Mouse (Mus musculus): Measurements from ENCODE around the gene Ppm1h. TPM values are rescaled to one million over a fixed set of nuclear protein-coding genes. Genes with fewer than 3 reads are reported as not detected.

The Ppm1h gene
- 8.8 and 11.2 TPM in 2 replicates for polyA plus RNA-seq (2014; fragmentation: Nextera tagmentation; extraction: Ambion mirVana)

DNA sequence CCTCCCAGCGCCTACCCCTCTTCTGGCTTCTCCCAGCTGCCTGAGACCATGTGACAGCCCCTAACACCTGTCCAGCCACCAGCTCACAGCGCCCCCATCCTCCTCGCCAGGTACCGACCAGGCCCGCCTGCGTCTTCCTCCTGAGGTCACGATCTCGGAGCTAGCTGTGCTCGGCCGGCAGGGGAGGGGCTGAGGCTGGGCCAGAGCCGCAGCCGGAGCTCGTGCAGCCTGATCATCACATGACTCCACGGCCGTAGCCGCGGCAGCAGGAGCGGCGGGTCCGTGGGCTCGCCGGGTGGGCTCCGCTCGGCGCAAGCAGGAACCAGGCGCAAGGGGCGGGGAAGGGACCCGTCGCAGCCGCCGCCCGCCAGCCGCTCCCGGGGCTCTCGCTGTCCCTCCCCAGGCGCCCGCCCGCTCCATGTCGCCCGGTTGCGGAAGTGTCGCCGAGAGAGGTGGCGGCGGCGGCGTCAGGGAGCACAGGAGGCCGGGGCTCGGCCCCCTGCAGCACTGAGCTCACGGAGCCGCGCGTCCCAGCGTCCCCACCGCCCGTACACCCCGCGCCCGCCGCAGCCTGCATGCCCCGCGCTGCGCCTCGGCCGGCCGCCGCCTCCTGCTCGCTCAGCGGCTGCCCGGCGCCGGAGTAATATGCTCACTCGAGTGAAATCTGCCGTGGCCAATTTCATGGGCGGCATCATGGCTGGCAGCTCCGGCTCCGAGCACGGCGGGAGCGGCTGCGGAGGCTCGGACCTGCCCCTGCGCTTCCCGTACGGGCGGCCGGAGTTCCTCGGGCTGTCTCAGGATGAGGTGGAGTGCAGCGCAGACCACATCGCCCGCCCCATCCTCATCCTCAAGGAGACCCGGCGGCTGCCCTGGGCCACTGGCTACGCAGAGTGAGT lies at the start of gene Ppm1h:
Gene Ppm1h (plus strand): TSS at position 222 of the 896 bp plus-strand sequence.
- peak within 1 kb of the TSS; percentile 79 for H3K27ac ChIP-seq (ENCODE audit: low read depth, low read length)
- H3K4me3 ChIP-seq (ENCODE audit: low read depth, low read length): peak within 1 kb of the TSS; percentile 77
- under 1% methylated on average over 75 of the region's 94 CpGs for WGBS
- H3K36me3 ChIP-seq (ENCODE audit: control insufficient read depth, insufficient read depth, low read length): no peaks in the 10 kb centered on the region
- H3K4me2 ChIP-seq (ENCODE audit: low read length): peak within 1 kb of the TSS; percentile 90
- H3K9me3 ChIP-seq (replicated peaks; ENCODE audit: control insufficient read depth, low read length): no peaks in the 10 kb centered on the region
- H3K9ac ChIP-seq (ENCODE audit: low read length): peak within 1 kb of the TSS; percentile 68
- peaks cover 6% of the 10 kb centered on the region; the same call in 1 of the 2 replicates for H3K4me1 ChIP-seq (ENCODE audit: control insufficient read depth, insufficient read depth, low read length)
- no peaks in the 10 kb centered on the region; the same call in 1 of the 2 replicates for H3K27me3 ChIP-seq (replicated peaks; ENCODE audit: control insufficient read depth, insufficient read depth, low read length)
- ATAC-seq (peak; percentile 87), DNase-seq (ENCODE audit: low spot score) (peak; percentile 62)

DNA sequence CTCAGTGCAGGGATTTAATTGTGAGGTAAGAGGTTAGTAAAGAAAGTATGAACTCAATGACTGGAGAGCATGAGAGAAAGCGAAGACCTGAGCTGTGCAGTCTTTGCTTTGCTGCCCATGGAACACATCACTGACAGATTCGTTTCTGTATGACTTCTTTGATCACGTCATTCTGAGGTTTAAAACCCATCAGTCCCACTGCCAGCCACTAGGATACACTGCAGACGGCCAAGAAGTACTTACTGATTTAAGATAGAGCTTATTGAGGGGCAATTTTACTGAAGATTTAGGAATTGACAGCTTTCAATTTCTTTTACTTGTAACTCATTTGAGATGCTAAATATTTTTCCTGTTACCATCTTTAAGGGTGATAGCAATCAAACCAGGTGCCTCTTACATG lies 49.6 kb upstream of the Ppm1h start:
- Histone ChIP-seq H3K9me3 (replicated peaks; ENCODE audit: control insufficient read depth, low read length) (no peaks in the 10 kb centered on the region), H3K36me3 (ENCODE audit: control insufficient read depth, insufficient read depth, low read length) (no peaks in the 10 kb centered on the region), H3K27ac (ENCODE audit: low read depth, low read length) (no peak overlapping the region), H3K4me1 (ENCODE audit: control insufficient read depth, insufficient read depth, low read length) (no peaks in the 10 kb centered on the region), H3K4me2 (ENCODE audit: low read length) (no peak overlapping the region), H3K27me3 (replicated peaks; ENCODE audit: control insufficient read depth, insufficient read depth, low read length) (no peaks in the 10 kb centered on the region), H3K4me3 (ENCODE audit: low read depth, low read length) (no peak overlapping the region), H3K9ac (ENCODE audit: low read length) (no peak overlapping the region)
- ATAC-seq (no peak), DNase-seq (ENCODE audit: low spot score) (no peak)
- 76% methylated on average over 4 of the region's 4 CpGs for WGBS

GRCm38 (mm10) chr10:122639879-122640278 lies 38.7 kb upstream of the Ppm1h start:
- WGBS: 90% methylated on average over 4 of the region's 4 CpGs
- no peaks in the 10 kb centered on the region for H3K4me1 ChIP-seq (ENCODE audit: control insufficient read depth, insufficient read depth, low read length)

DNA sequence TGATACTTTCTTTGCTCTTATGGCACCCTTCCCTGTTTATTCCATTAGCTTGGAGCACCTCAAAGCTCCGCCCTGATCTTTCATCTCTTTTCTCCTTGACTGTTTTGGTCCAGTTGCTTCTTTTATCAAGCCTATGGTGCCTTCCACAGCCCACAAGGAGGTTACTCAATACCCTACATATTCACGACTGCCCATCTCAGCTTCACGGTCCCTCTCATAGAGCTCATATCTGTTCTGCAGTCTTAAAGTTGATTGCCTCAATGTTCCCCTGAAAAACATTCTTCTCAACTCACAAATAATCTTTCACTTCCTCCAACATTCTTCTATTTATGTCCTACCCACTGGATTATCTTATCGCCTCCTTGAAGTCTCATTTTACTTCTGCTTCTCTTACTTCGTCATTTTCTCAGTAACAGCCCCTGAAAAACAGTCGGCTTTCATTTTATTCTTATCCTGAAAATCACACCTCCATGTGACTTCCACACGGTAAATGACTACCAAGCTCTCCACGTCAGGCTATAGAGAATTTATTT lies 37.2 kb upstream of the Ppm1h start:
- Histone ChIP-seq H3K27me3 (replicated peaks; ENCODE audit: control insufficient read depth, insufficient read depth, low read length) (no peaks in the 10 kb centered on the region), H3K9me3 (replicated peaks; ENCODE audit: control insufficient read depth, low read length) (no peaks in the 10 kb centered on the region), H3K9ac (ENCODE audit: low read length) (no peak overlapping the region), H3K4me1 (ENCODE audit: control insufficient read depth, insufficient read depth, low read length) (no peaks in the 10 kb centered on the region), H3K36me3 (ENCODE audit: control insufficient read depth, insufficient read depth, low read length) (no peaks in the 10 kb centered on the region), H3K4me2 (ENCODE audit: low read length) (no peak overlapping the region), H3K4me3 (ENCODE audit: low read depth, low read length) (no peak overlapping the region), H3K27ac (ENCODE audit: low read depth, low read length) (no peak overlapping the region)
- ATAC-seq (no peak), DNase-seq (ENCODE audit: low spot score) (no peak)
- 95% methylated on average over 8 of the region's 8 CpGs for WGBS

More at GRCm38 (mm10) chr10:122639879-122640278, 38.7 kb upstream of the Ppm1h start:
- Histone ChIP-seq H3K9me3 (replicated peaks; ENCODE audit: control insufficient read depth, low read length) (no peaks in the 10 kb centered on the region), H3K27ac (ENCODE audit: low read depth, low read length) (no peak overlapping the region), H3K27me3 (replicated peaks; ENCODE audit: control insufficient read depth, insufficient read depth, low read length) (no peaks in the 10 kb centered on the region), H3K4me3 (ENCODE audit: low read depth, low read length) (no peak overlapping the region), H3K36me3 (ENCODE audit: control insufficient read depth, insufficient read depth, low read length) (no peaks in the 10 kb centered on the region), H3K9ac (ENCODE audit: low read length) (no peak overlapping the region), H3K4me2 (ENCODE audit: low read length) (no peak overlapping the region)
- ATAC-seq (no peak), DNase-seq (ENCODE audit: low spot score) (no peak)

- H3K27me3 ChIP-seq (replicated peaks; ENCODE audit: control insufficient read depth, insufficient read depth, low read length): no peaks in the 10 kb centered on the region
- H3K9ac ChIP-seq (ENCODE audit: low read length): no peak overlapping the region
- H3K36me3 ChIP-seq (ENCODE audit: control insufficient read depth, insufficient read depth, low read length): no peaks in the 10 kb centered on the region
- no peaks in the 10 kb centered on the region for H3K4me1 ChIP-seq (ENCODE audit: control insufficient read depth, insufficient read depth, low read length)
- H3K27ac ChIP-seq (ENCODE audit: low read depth, low read length): no peak overlapping the region
- no peak overlapping the region for H3K4me3 ChIP-seq (ENCODE audit: low read depth, low read length)
- 91% methylated on average over 4 of the region's 4 CpGs for WGBS
- no peak overlapping the region for H3K4me2 ChIP-seq (ENCODE audit: low read length)
- DNase-seq (ENCODE audit: low spot score) (no peak), ATAC-seq (no peak)
- no peaks in the 10 kb centered on the region for H3K9me3 ChIP-seq (replicated peaks; ENCODE audit: control insufficient read depth, low read length)
These were observed 36.4 kb upstream of the Ppm1h start for GRCm38 (mm10) chr10:122642125-122642524.

GRCm38 (mm10) chr10:122651932-122652331 lies 26.6 kb upstream of the Ppm1h start:
- Histone ChIP-seq H3K9ac (ENCODE audit: low read length) (no peak overlapping the region), H3K4me2 (ENCODE audit: low read length) (no peak overlapping the region), H3K36me3 (ENCODE audit: control insufficient read depth, insufficient read depth, low read length) (no peaks in the 10 kb centered on the region), H3K9me3 (replicated peaks; ENCODE audit: control insufficient read depth, low read length) (no peaks in the 10 kb centered on the region), H3K27ac (ENCODE audit: low read depth, low read length) (no peak overlapping the region), H3K4me1 (ENCODE audit: control insufficient read depth, insufficient read depth, low read length) (no peaks in the 10 kb centered on the region), H3K27me3 (replicated peaks; ENCODE audit: control insufficient read depth, insufficient read depth, low read length) (no peaks in the 10 kb centered on the region), H3K4me3 (ENCODE audit: low read depth, low read length) (no peak overlapping the region)
- ATAC-seq: no peak
- DNase-seq (ENCODE audit: low spot score): no peak
- 94% methylated on average over 4 of the region's 4 CpGs for WGBS

DNA sequence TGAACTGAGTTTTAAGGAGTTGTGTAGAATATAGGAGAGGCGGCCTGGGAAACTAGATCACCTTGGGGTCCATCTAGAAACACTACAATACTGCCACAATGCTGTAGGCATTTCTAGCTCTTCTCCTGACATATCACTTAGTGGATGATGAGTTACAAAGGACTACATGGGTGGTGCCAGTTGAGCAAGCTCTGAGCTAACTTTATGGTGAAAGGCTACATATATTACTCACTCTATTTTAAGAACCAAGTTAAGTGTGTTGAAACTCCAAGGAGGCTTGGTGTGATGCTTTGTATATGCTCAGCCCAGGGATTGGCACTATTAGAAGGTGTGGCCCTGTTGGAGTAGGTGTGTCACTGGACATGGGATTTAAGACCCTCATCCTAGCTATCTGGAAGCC lies 26.0 kb upstream of the Ppm1h start:
- no peaks in the 10 kb centered on the region for H3K36me3 ChIP-seq (ENCODE audit: control insufficient read depth, insufficient read depth, low read length)
- H3K4me2 ChIP-seq (ENCODE audit: low read length): no peak overlapping the region
- H3K9ac ChIP-seq (ENCODE audit: low read length): no peak overlapping the region
- no peak overlapping the region for H3K27ac ChIP-seq (ENCODE audit: low read depth, low read length)
- WGBS: 100% methylated on average over 1 of the region's 1 CpGs
- H3K9me3 ChIP-seq (replicated peaks; ENCODE audit: control insufficient read depth, low read length): no peaks in the 10 kb centered on the region
- ATAC-seq: no peak
- H3K4me1 ChIP-seq (ENCODE audit: control insufficient read depth, insufficient read depth, low read length): no peaks in the 10 kb centered on the region
- H3K27me3 ChIP-seq (replicated peaks; ENCODE audit: control insufficient read depth, insufficient read depth, low read length): no peaks in the 10 kb centered on the region
- no peak for DNase-seq (ENCODE audit: low spot score)
- H3K4me3 ChIP-seq (ENCODE audit: low read depth, low read length): no peak overlapping the region

GRCm38 (mm10) chr10:122665652-122666051 lies 12.9 kb upstream of the Ppm1h start:
- DNase-seq (ENCODE audit: low spot score): no peak
- ATAC-seq: no peak
- Histone ChIP-seq H3K36me3 (ENCODE audit: control insufficient read depth, insufficient read depth, low read length) (no peaks in the 10 kb centered on the region), H3K27ac (ENCODE audit: low read depth, low read length) (no peak overlapping the region), H3K4me1 (ENCODE audit: control insufficient read depth, insufficient read depth, low read length) (no peaks in the 10 kb centered on the region), H3K4me3 (ENCODE audit: low read depth, low read length) (no peak overlapping the region), H3K9ac (ENCODE audit: low read length) (no peak overlapping the region), H3K4me2 (ENCODE audit: low read length) (no peak overlapping the region), H3K9me3 (replicated peaks; ENCODE audit: control insufficient read depth, low read length) (no peaks in the 10 kb centered on the region), H3K27me3 (replicated peaks; ENCODE audit: control insufficient read depth, insufficient read depth, low read length) (no peaks in the 10 kb centered on the region)
- WGBS: 100% methylated on average over 1 of the region's 1 CpGs

- Histone ChIP-seq H3K4me2 (ENCODE audit: low read length) (no peak overlapping the region), H3K27ac (ENCODE audit: low read depth, low read length) (no peak overlapping the region), H3K4me1 (ENCODE audit: control insufficient read depth, insufficient read depth, low read length) (no peaks in the 10 kb centered on the region), H3K27me3 (replicated peaks; ENCODE audit: control insufficient read depth, insufficient read depth, low read length) (no peaks in the 10 kb centered on the region), H3K4me3 (ENCODE audit: low read depth, low read length) (no peak overlapping the region), H3K9me3 (replicated peaks; ENCODE audit: control insufficient read depth, low read length) (no peaks in the 10 kb centered on the region), H3K36me3 (ENCODE audit: control insufficient read depth, insufficient read depth, low read length) (no peaks in the 10 kb centered on the region), H3K9ac (ENCODE audit: low read length) (no peak overlapping the region)
- DNase-seq (ENCODE audit: low spot score) (peak; percentile 4), ATAC-seq (peak; percentile 46; the same call in 1 of the 2 replicates)
- 70% methylated on average over 2 of the region's 2 CpGs for WGBS
These were observed 7.3 kb upstream of the Ppm1h start for GRCm38 (mm10) chr10:122671253-122671652.
